Mouse (Mus musculus) liver, postnatal 0 days (tissue): ENCODE results near the gene Nadk. TPM values are rescaled to one million over a fixed set of nuclear protein-coding genes. Genes with fewer than 3 reads are reported as not detected.
A peak's percentile ranks its signal among the peaks of the same experiment; 100 is the strongest.

Experiments used
- ATAC-seq: fragments of 200-750 bp; cut with Nextera tagmentation; 2 replicates; pipeline ENCODE4 v1.8.0; 2017; ENCODE audit warnings: mild to moderate bottlenecking, moderate library complexity
- DNase-seq: peaks from one replicate; pipeline ENCODE4 v3.0.0-alpha.2; 2016
- H3K27ac ChIP-seq: fragments of 300-500 bp; sonication (generic); 2 replicates; pipeline ENCODE4 v1.5.1; 2014; ENCODE audit warnings: antibody characterized with exemption, moderate library complexity, mild to moderate bottlenecking, low read depth
- H3K27me3 ChIP-seq: fragments of 300-500 bp; sonication (generic); 2 replicates; pipeline ENCODE4 v1.6.1; 2014; ENCODE audit warnings: low read length, control low read depth, mixed read lengths; ENCODE audit not compliant: insufficient read depth
- H3K36me3 ChIP-seq: fragments of 300-500 bp; sonication (generic); replicated peaks from 2 replicates; pipeline ENCODE4 v1.6.1; 2014; ENCODE audit warnings: mild to moderate bottlenecking, control low read depth, low read length, moderate library complexity, mixed read lengths; ENCODE audit not compliant: insufficient read depth
- H3K4me1 ChIP-seq: fragments of 300-500 bp; sonication (generic); 2 replicates; pipeline ENCODE4 v1.6.1; 2014; ENCODE audit warnings: antibody characterized with exemption, mild to moderate bottlenecking, control low read depth; ENCODE audit not compliant: insufficient read depth
- H3K4me2 ChIP-seq: fragments of 300-500 bp; sonication (generic); 2 replicates; pipeline ENCODE4 v1.6.1; 2014; ENCODE audit warnings: low read depth, mild to moderate bottlenecking, low read length, moderate library complexity, mixed read lengths
- H3K4me3 ChIP-seq: fragments of 300-500 bp; sonication (generic); 2 replicates; pipeline ENCODE4 v1.5.1; 2014; ENCODE audit warnings: low read depth, low read length
- H3K9ac ChIP-seq: fragments of 300-500 bp; sonication (generic); replicated peaks from 2 replicates; pipeline ENCODE4 v1.6.1; 2014; ENCODE audit warnings: mild to moderate bottlenecking, moderate library complexity
- H3K9me3 ChIP-seq: fragments of 300-500 bp; sonication (generic); 2 replicates; pipeline ENCODE4 v1.6.1; 2016; ENCODE audit warnings: mild to moderate bottlenecking, control low read depth, low read length, mixed read lengths
- CTCF ChIP-seq: sonication (generic); IDR thresholded peaks from 2 replicates; pipeline ENCODE4 v1.5.1; 2016; ENCODE audit warnings: antibody characterized with exemption, low read depth
- EP300 ChIP-seq: IDR thresholded peaks from 2 replicates; pipeline ENCODE4 v1.6.1; 2016; ENCODE audit warnings: antibody characterized with exemption, low read depth, mild to moderate bottlenecking
- WGBS: fragments of 180-500 bp; shearing (Covaris S2); extraction: QIAGEN DNeasy Blood & Tissue Kit; methylation state at CpG from one replicate; pipeline ENCODE4 v1.1.7; 2014; ENCODE audit not compliant: insufficient replicate concordance; 5-methylcytosine and 5-hydroxymethylcytosine counted together
- polyA plus RNA-seq: library from polyadenylated mRNA; unstranded; fragments of >200 nt; fragmentation: Nextera tagmentation; extraction: Ambion mirVana; gene quantifications from 2 replicates; pipeline ENCODE4 v1.2.1, GENCODE M21; 2015

Gene Nadk
- polyA plus RNA-seq, 1 experiment from 2014 or later: 55.5 TPM

DNA sequence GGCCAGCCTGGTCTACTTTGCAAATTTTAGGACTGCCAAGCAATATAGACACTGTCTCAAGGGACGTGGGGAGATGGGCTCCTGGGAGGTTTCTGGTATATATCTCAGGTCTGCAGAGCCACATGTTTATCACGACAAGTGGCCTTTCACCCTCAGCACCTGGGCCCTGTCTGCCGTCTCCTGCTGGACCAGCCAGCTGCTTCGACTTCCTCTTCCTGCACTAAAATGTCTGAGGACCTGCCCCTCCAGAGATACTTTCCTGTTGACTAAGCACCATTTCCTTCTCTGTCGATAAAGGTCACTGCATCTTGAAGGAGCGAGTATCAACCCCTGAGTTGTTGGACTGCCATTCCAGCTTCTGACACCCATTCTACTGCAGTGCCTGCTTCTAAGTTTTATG lies 2.7 kb upstream of the Nadk start:
- DNase-seq: no peak
- Histone ChIP-seq H3K9ac (no peak overlapping the region), H3K4me1 (peaks cover 46% of the 10 kb centered on the region), H3K36me3 (peaks cover 37% of the 10 kb centered on the region), H3K9me3 (no peaks in the 10 kb centered on the region), H3K4me3 (no peak overlapping the region), H3K27me3 (no peaks in the 10 kb centered on the region), H3K27ac (peak overlapping the region; percentile 50), H3K4me2 (no peak overlapping the region)
- WGBS: 19% methylated on average over 6 of the region's 6 CpGs
- TF ChIP-seq EP300 (no peak), CTCF (no peak)
- no peak for ATAC-seq

DNA sequence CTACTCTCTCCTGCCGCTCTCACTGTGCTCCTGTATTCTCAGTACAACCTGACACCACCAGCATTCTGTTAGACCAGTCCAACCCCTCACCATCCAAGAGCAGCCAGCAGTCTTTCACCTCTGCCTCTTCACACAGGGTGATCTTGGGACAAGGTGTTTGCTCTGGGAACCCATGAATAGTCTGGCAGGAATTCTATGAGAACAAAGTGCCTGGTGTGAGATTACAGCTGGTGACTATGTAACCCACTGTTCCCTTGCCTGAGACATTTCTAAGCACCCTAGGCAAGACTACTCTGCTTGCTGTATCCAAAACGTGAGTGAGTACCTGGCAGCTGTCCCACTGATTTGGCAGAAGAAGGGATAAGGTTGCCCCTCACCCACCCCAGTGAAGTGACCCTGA lies 1.2 kb upstream of the Nadk start:
- Histone ChIP-seq H3K36me3 (peaks cover 22% of the 10 kb centered on the region), H3K4me2 (peak overlapping the region; percentile 76; the same call in 1 of the 2 replicates), H3K4me3 (no peak overlapping the region), H3K9me3 (no peaks in the 10 kb centered on the region), H3K27ac (peak overlapping the region; percentile 50), H3K27me3 (no peaks in the 10 kb centered on the region), H3K9ac (no peak overlapping the region), H3K4me1 (peaks cover 54% of the 10 kb centered on the region)
- TF ChIP-seq EP300 (no peak), CTCF (no peak)
- DNase-seq (no peak), ATAC-seq (no peak)
- 47% methylated on average over 2 of the region's 2 CpGs for WGBS

- H3K9ac ChIP-seq: peak overlapping the region; percentile 62
- 4% methylated on average over 19 of the region's 19 CpGs for WGBS
- TF ChIP-seq EP300 (no peak), CTCF (no peak)
- ATAC-seq: no peak
- H3K4me2 ChIP-seq: peak overlapping the region; percentile 76
- peak overlapping the region; percentile 94 for H3K27ac ChIP-seq
- H3K27me3 ChIP-seq: no peaks in the 10 kb centered on the region
- peaks cover 13% of the 10 kb centered on the region; the same call in 1 of the 2 replicates for H3K36me3 ChIP-seq
- H3K4me3 ChIP-seq: peak overlapping the region; percentile 61
- peak; percentile 59 for DNase-seq
- H3K4me1 ChIP-seq: peaks cover 66% of the 10 kb centered on the region
- H3K9me3 ChIP-seq: no peaks in the 10 kb centered on the region
Measured at GRCm38 (mm10) chr4:155562725-155563399, 684 bp downstream of the Nadk start.

- Histone ChIP-seq H3K36me3 (peaks cover 11% of the 10 kb centered on the region; the same call in 1 of the 2 replicates), H3K9me3 (no peaks in the 10 kb centered on the region), H3K4me3 (peak overlapping the region; percentile 61), H3K27me3 (no peaks in the 10 kb centered on the region), H3K4me1 (peaks cover 66% of the 10 kb centered on the region), H3K4me2 (peak overlapping the region; percentile 76), H3K27ac (peak overlapping the region; percentile 94), H3K9ac (peak overlapping the region; percentile 68)
- DNase-seq (peak; percentile 98), ATAC-seq (peak; percentile 88)
- TF ChIP-seq CTCF (peak; percentile 71), EP300 (no peak)
- under 1% methylated on average over 60 of the region's 69 CpGs for WGBS
Measured at GRCm38 (mm10) chr4:155563400-155564231, 1.4 kb downstream of the Nadk start.

GRCm38 (mm10) chr4:155564315-155565069 lies 2.3 kb downstream of the Nadk start:
- Histone ChIP-seq H3K4me3 (peak overlapping the region; percentile 61), H3K36me3 (peaks cover 8% of the 10 kb centered on the region; the same call in 1 of the 2 replicates), H3K4me1 (peaks cover 59% of the 10 kb centered on the region), H3K27ac (peak overlapping the region; percentile 94), H3K9me3 (no peaks in the 10 kb centered on the region), H3K4me2 (peak overlapping the region; percentile 76), H3K9ac (peak overlapping the region; percentile 68), H3K27me3 (no peaks in the 10 kb centered on the region)
- no peak for DNase-seq
- TF ChIP-seq EP300 (no peak), CTCF (no peak)
- ATAC-seq: no peak
- WGBS: 10% methylated on average over 20 of the region's 20 CpGs
